Mouse (Mus musculus): Measurements from ENCODE around the gene Lmntd1.

DNA sequence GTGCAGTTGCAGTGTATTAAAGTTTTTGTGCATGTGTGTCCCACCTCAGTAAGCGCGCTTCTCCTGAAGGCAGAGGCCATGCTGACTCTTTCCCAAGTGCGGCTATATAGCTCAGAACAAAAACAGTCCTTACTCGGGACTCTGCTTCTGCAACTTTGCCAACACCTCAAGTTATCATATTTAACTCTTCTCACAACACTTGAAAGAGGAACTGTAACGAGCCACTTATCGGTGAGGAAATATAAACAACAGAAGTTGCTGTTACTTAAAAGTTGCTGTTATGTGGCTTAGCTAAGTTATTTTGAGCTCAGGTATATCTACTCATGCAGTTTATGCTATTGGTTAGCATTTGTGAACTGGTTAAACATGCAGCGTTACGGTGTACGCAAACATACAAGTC lies 90.8 kb downstream of the Lmntd1 start:
- TF ChIP-seq POLR2A (IDR thresholded peaks at IDR 0.05; ENCODE audit: control insufficient read depth, extremely low read depth, insufficient read depth, low read length, poor library complexity) (no peak), CTCF (IDR thresholded peaks at IDR 0.05; ENCODE audit: borderline replicate concordance, control insufficient read depth, extremely low read depth, insufficient read depth, low read length, poor library complexity) (no peak)
